Mouse (Mus musculus): ENCODE measurements around the gene Mmp25.
A peak's percentile ranks its signal among the peaks of the same experiment; 100 is the strongest.

Mmp25 gene

GRCm38 (mm10) chr17:23644613-23645495, at the start of gene Mmp25:
Mmp25 (minus strand) TSS chr17:23645277.
- DNase-seq: no peak

- DNase-seq: no peak
Observed at GRCm38 (mm10) chr17:23694491-23694890, 49.4 kb upstream of the Mmp25 start.

GRCm38 (mm10) chr17:23683856-23684672, 39.0 kb upstream of the Mmp25 start, which contains the start of gene Cldn9:
Cldn9 (minus strand) TSS chr17:23684026.
- DNase-seq: no peak

GRCm38 (mm10) chr17:23683226-23683625, 38.1 kb upstream of the Mmp25 start:
- no peak for DNase-seq

- DNase-seq: no peak
Observed at GRCm38 (mm10) chr17:23682530-23682929, 37.5 kb upstream of the Mmp25 start.

- DNase-seq: no peak
Observed at GRCm38 (mm10) chr17:23682092-23682491, 37.0 kb upstream of the Mmp25 start.

- peak; percentile 20 for DNase-seq
Observed at GRCm38 (mm10) chr17:23681086-23681485, 36.0 kb upstream of the Mmp25 start.

GRCm38 (mm10) chr17:23680336-23680735, 35.3 kb upstream of the Mmp25 start:
- no peak for DNase-seq

- DNase-seq: no peak
Observed at GRCm38 (mm10) chr17:23679127-23679835, 34.2 kb upstream of the Mmp25 start, which contains the start of gene Cldn6. Cldn6 (plus strand) TSS chr17:23679249.

GRCm38 (mm10) chr17:23677236-23677679, 32.2 kb upstream of the Mmp25 start, which contains the start of gene Tnfrsf12a:
Tnfrsf12a (minus strand) TSS chr17:23677468.
- DNase-seq: peak; percentile 94

- peak; percentile 62 for DNase-seq
Observed at GRCm38 (mm10) chr17:23676473-23677031, 31.5 kb upstream of the Mmp25 start.

GRCm38 (mm10) chr17:23675564-23676281, 30.6 kb upstream of the Mmp25 start:
- peak; percentile 70 for DNase-seq

GRCm38 (mm10) chr17:23675127-23675526, 30.1 kb upstream of the Mmp25 start:
- DNase-seq: peak; percentile 78

- peak; percentile 10 for DNase-seq
Observed at GRCm38 (mm10) chr17:23674271-23674952, 29.3 kb upstream of the Mmp25 start.

GRCm38 (mm10) chr17:23673424-23674073, 28.5 kb upstream of the Mmp25 start, which contains the start of the genes Hcfc1r1 and Thoc6:
Hcfc1r1 (plus strand) TSS chr17:23673596.
Thoc6 (minus strand) TSS chr17:23673882.
- peak; percentile 97 for DNase-seq

- no peak for DNase-seq
Observed at GRCm38 (mm10) chr17:23672761-23673160, 27.7 kb upstream of the Mmp25 start.

- DNase-seq: no peak
Observed at GRCm38 (mm10) chr17:23671519-23671918, 26.4 kb upstream of the Mmp25 start.

GRCm38 (mm10) chr17:23670516-23671074, 25.5 kb upstream of the Mmp25 start:
- no peak for DNase-seq

GRCm38 (mm10) chr17:23665511-23665910, 20.4 kb upstream of the Mmp25 start:
- DNase-seq: no peak

- DNase-seq: peak; percentile 47
Observed at GRCm38 (mm10) chr17:23664556-23665021, 19.5 kb upstream of the Mmp25 start.
